Mouse (Mus musculus): ENCODE data around the gene Birc3.
"Not testable (repeated sequence)": the region's sequence is repeated elsewhere in the genome, so short reads cannot be mapped to it uniquely, and the experiment has no call there.

GRCm38 (mm10) chr9:7891796-7892195 is 18.8 kb upstream of the Birc3 start:
- TF ChIP-seq ZC3H11A (IDR thresholded peaks at IDR 0.05; ENCODE audit: low read depth, low read length); CTCF (IDR thresholded peaks at IDR 0.05 in 2 of 3, conservative IDR thresholded peaks at IDR 0.05 in 1 of 3; ENCODE audit: control insufficient read depth in 1 of 3, insufficient read depth in 1 of 3, low read depth in 2 of 3, low read length in 3 of 3, poor library complexity in 1 of 3, severe bottlenecking in 1 of 3); MXI1 (IDR thresholded peaks at IDR 0.05; ENCODE audit: low read depth, low read length); CHD2 (IDR thresholded peaks at IDR 0.05; ENCODE audit: low read length); ZNF384 (IDR thresholded peaks at IDR 0.05; ENCODE audit: low read depth, low read length); CHD1 (IDR thresholded peaks at IDR 0.05; ENCODE audit: low read depth, low read length); RCOR1 (IDR thresholded peaks at IDR 0.05; ENCODE audit: low read depth, low read length); POLR2A (IDR thresholded peaks at IDR 0.05; ENCODE audit: control insufficient read depth in 1 of 2, insufficient read depth in 1 of 2, low read depth in 1 of 2, low read length in 2 of 2, poor library complexity in 1 of 2); KAT2A (conservative IDR thresholded peaks at IDR 0.05; ENCODE audit: low read depth, low read length); MAX (IDR thresholded peaks at IDR 0.05; ENCODE audit: low read length); USF2 (IDR thresholded peaks at IDR 0.05; ENCODE audit: borderline replicate concordance in 1 of 2, insufficient read depth in 1 of 2, low read depth in 1 of 2, low read length in 2 of 2); RAD21 (IDR thresholded peaks at IDR 0.05; ENCODE audit: low read depth, low read length): not testable (repeated sequence)
